Mouse (Mus musculus): ENCODE results near the gene Ufd1. TPM values are rescaled to one million over a fixed set of nuclear protein-coding genes. Genes with fewer than 3 reads are reported as not detected.

The Ufd1 gene
- total and polyA plus RNA-seq, 3 experiments: 41.9 to 67.8 TPM; not detected in 1

- no peak for TF ChIP-seq SIN3A (IDR thresholded peaks at IDR 0.05; ENCODE audit: low read length)
- no peaks in the 10 kb centered on the region for H3K79me2 ChIP-seq (ENCODE audit: control insufficient read depth, insufficient read depth, low read length, poor library complexity)
- no peaks in the 10 kb centered on the region for H3K4me1 ChIP-seq (ENCODE audit: control insufficient read depth in 1 of 2, insufficient read depth in 2 of 2, low read length in 2 of 2)
- no peak overlapping the region for H3K27ac ChIP-seq (ENCODE audit: control insufficient read depth, low read depth, low read length)
- H3K9ac ChIP-seq (ENCODE audit: control insufficient read depth, low read depth, low read length, poor library complexity, severe bottlenecking): no peak overlapping the region
- no peaks in the 10 kb centered on the region; a peak in 1 of 4 replicates for H3K36me3 ChIP-seq (ENCODE audit: control insufficient read depth in 1 of 2, insufficient read depth in 2 of 2, low read length in 2 of 2)
- no peaks in the 10 kb centered on the region for H3K9me3 ChIP-seq (replicated peaks; ENCODE audit: insufficient read depth, low read length)
- DNase-seq (ENCODE audit: low read depth, low spot score): no peak
- H3K27me3 ChIP-seq (ENCODE audit: control insufficient read depth in 1 of 2, insufficient read depth in 2 of 2, low read length in 2 of 2): no peaks in the 10 kb centered on the region
- H3K4me3 ChIP-seq (ENCODE audit: control insufficient read depth in 1 of 2, insufficient read depth in 1 of 2, low read depth in 2 of 2, low read length in 2 of 2): no peak overlapping the region
These were observed 33.1 kb upstream of the Ufd1 start for GRCm38 (mm10) chr16:18778461-18778860.

GRCm38 (mm10) chr16:18781810-18782209 is 29.8 kb upstream of the Ufd1 start:
- H3K9me3 ChIP-seq (replicated peaks; ENCODE audit: insufficient read depth, low read length): no peaks in the 10 kb centered on the region
- no peak for DNase-seq (ENCODE audit: low read depth, low spot score)
- H3K79me2 ChIP-seq (ENCODE audit: control insufficient read depth, insufficient read depth, low read length, poor library complexity): no peaks in the 10 kb centered on the region
- H3K27ac ChIP-seq (ENCODE audit: control insufficient read depth, low read depth, low read length): no peak overlapping the region
- H3K4me3 ChIP-seq (ENCODE audit: control insufficient read depth in 1 of 2, insufficient read depth in 1 of 2, low read depth in 2 of 2, low read length in 2 of 2): no peak overlapping the region
- TF ChIP-seq GABPA (IDR thresholded peaks at IDR 0.05; ENCODE audit: low read depth, low read length) (no peak), EP300 (IDR thresholded peaks at IDR 0.05; ENCODE audit: low read depth in 1 of 2, low read length in 2 of 2) (no peak), SMC3 (IDR thresholded peaks at IDR 0.05; ENCODE audit: low read depth, low read length) (no peak), USF2 (IDR thresholded peaks at IDR 0.05; ENCODE audit: borderline replicate concordance in 1 of 2, insufficient read depth in 1 of 2, low read depth in 1 of 2, low read length in 2 of 2) (no peak)
- peaks cover 0 to 10% of the 10 kb centered on the region in 2 experiments; a peak in 3 of 4 replicates for H3K36me3 ChIP-seq (ENCODE audit: control insufficient read depth in 1 of 2, insufficient read depth in 2 of 2, low read length in 2 of 2)
- peaks cover 0 to 9% of the 10 kb centered on the region in 2 experiments; a peak in 1 of 4 replicates for H3K4me1 ChIP-seq (ENCODE audit: control insufficient read depth in 1 of 2, insufficient read depth in 2 of 2, low read length in 2 of 2)
- H3K9ac ChIP-seq (ENCODE audit: control insufficient read depth, low read depth, low read length, poor library complexity, severe bottlenecking): no peak overlapping the region
- H3K27me3 ChIP-seq (ENCODE audit: control insufficient read depth in 1 of 2, insufficient read depth in 2 of 2, low read length in 2 of 2): no peaks in the 10 kb centered on the region

GRCm38 (mm10) chr16:18785025-18785424 is 26.6 kb upstream of the Ufd1 start:
- Histone ChIP-seq H3K4me1 (ENCODE audit: control insufficient read depth in 1 of 2, insufficient read depth in 2 of 2, low read length in 2 of 2) (peaks cover 0 to 9% of the 10 kb centered on the region in 2 experiments; a peak in 2 of 4 replicates), H3K79me2 (ENCODE audit: control insufficient read depth, insufficient read depth, low read length, poor library complexity) (no peaks in the 10 kb centered on the region), H3K27me3 (ENCODE audit: control insufficient read depth in 1 of 2, insufficient read depth in 2 of 2, low read length in 2 of 2) (no peaks in the 10 kb centered on the region), H3K4me3 (ENCODE audit: control insufficient read depth in 1 of 2, insufficient read depth in 1 of 2, low read depth in 2 of 2, low read length in 2 of 2) (no peak overlapping the region), H3K9ac (ENCODE audit: control insufficient read depth, low read depth, low read length, poor library complexity, severe bottlenecking) (no peak overlapping the region), H3K27ac (ENCODE audit: control insufficient read depth, low read depth, low read length) (no peak overlapping the region), H3K36me3 (ENCODE audit: control insufficient read depth in 1 of 2, insufficient read depth in 2 of 2, low read length in 2 of 2) (peaks cover 0 to 10% of the 10 kb centered on the region in 2 experiments), H3K9me3 (replicated peaks; ENCODE audit: insufficient read depth, low read length) (no peaks in the 10 kb centered on the region)
- TF ChIP-seq ZNF384 (IDR thresholded peaks at IDR 0.05; ENCODE audit: low read depth, low read length) (no peak), MEF2A (IDR thresholded peaks at IDR 0.05; ENCODE audit: extremely low read depth, insufficient replicate concordance, low read depth, low read length, poor library complexity, severe bottlenecking) (no peak), KAT2A (conservative IDR thresholded peaks at IDR 0.05; ENCODE audit: low read depth, low read length) (no peak), TAL1 (IDR thresholded peaks at IDR 0.05; ENCODE audit: low read length) (no peak), NELFE (IDR thresholded peaks at IDR 0.05; ENCODE audit: low read depth, low read length) (no peak), CHD1 (IDR thresholded peaks at IDR 0.05; ENCODE audit: low read depth, low read length) (no peak), ELF1 (IDR thresholded peaks at IDR 0.05; ENCODE audit: low read depth, low read length) (no peak), EP300 (IDR thresholded peaks at IDR 0.05; ENCODE audit: low read depth in 1 of 2, low read length in 2 of 2) (no peak), POLR2AphosphoS2 (IDR thresholded peaks at IDR 0.05; ENCODE audit: low read length) (no peak), TCF12 (IDR thresholded peaks at IDR 0.05; ENCODE audit: low read depth, low read length) (no peak), ZMIZ1 (IDR thresholded peaks at IDR 0.05; ENCODE audit: low read depth, low read length) (no peak), MXI1 (IDR thresholded peaks at IDR 0.05; ENCODE audit: low read depth, low read length) (no peak), ETS1 (IDR thresholded peaks at IDR 0.05; ENCODE audit: low read depth, low read length) (no peak), ZC3H11A (IDR thresholded peaks at IDR 0.05; ENCODE audit: low read depth, low read length) (no peak), TBP (IDR thresholded peaks at IDR 0.05; ENCODE audit: low read depth, low read length) (no peak), POLR2AphosphoS5 (IDR thresholded peaks at IDR 0.05; ENCODE audit: borderline replicate concordance, low read depth, low read length) (no peak), USF1 (IDR thresholded peaks at IDR 0.05; ENCODE audit: low read depth, low read length) (no peak), CTCF (IDR thresholded peaks at IDR 0.05 in 2 of 3, conservative IDR thresholded peaks at IDR 0.05 in 1 of 3; ENCODE audit: control insufficient read depth in 1 of 3, insufficient read depth in 1 of 3, low read depth in 2 of 3, low read length in 3 of 3, poor library complexity in 1 of 3, severe bottlenecking in 1 of 3) (no peak), MAZ (IDR thresholded peaks at IDR 0.05; ENCODE audit: low read depth, low read length) (no peak), UBTF (IDR thresholded peaks at IDR 0.05; ENCODE audit: borderline replicate concordance, insufficient read depth, low read depth, low read length) (no peak)
- no peak for DNase-seq (ENCODE audit: low read depth, low spot score)

All from MEL (cell line).